ENCODE assay signal across 8 mouse cellular contexts in genomic region chrX:150588023-150588764, GRCm38 (mm10). TPM values are rescaled to one million over a fixed set of nuclear protein-coding genes. Genes with fewer than 3 reads are reported as not detected.
A peak's percentile ranks its signal among the peaks of the same experiment; 100 is the strongest.
DNase-seq lines count a peak whose midpoint lies in the region; ATAC-seq lines count a peak whose summit lies in the region.

Pfkfb1 (plus strand) TSS chrX:150588229.

- no peaks in the 10 kb centered on the region for H3K9me3 ChIP-seq in hindbrain, embryonic 10.5 days

- peak; percentile 84 for DNase-seq in MN1 (ENCODE audit: low spot score)
- DNase-seq in cerebellum, adult 9-10 months = peak; percentile 75
- DNase-seq in hindbrain, embryonic 10.5 days (ENCODE audit: low spot score) = peak; percentile 72
- DNase-seq in layer of hippocampus, postnatal 10 days (ENCODE audit: low spot score in 2 of 2) = peak; percentile 56 to 73
- DNase-seq in lung, postnatal 10 days = peak; percentile 89
- DNase-seq in ovary, postnatal 36 days (ENCODE audit: low spot score) = peak; percentile 79
- peak; percentile 76 for DNase-seq in thymus, postnatal 25 days

- no peaks in the 10 kb centered on the region for H3K4me1 ChIP-seq in hindbrain, embryonic 10.5 days (replicated peaks)

- peak within 1 kb of the TSS; percentile 56 for H3K4me3 ChIP-seq in hindbrain, embryonic 10.5 days

- peak within 1 kb of the TSS; percentile 88 for H3K27ac ChIP-seq in hindbrain, embryonic 10.5 days

- H3K27me3 ChIP-seq in hindbrain, embryonic 10.5 days (ENCODE audit: insufficient read depth, poor library complexity, severe bottlenecking) = no peaks in the 10 kb centered on the region

- H3K36me3 ChIP-seq in hindbrain, embryonic 10.5 days = peaks cover 21% of the 10 kb centered on the region

- ATAC-seq in frontal cortex, adult (ENCODE audit: low TSS enrichment) = peak; percentile 100

- WGBS in hindbrain, embryonic 10.5 days = 17% methylated on average over 35 of the region's 35 CpGs

RNA-seq across cellular contexts. Expression of gene Pfkfb1, which starts in this region (rescaled TPM):
- 5.7 and 8.1 TPM in 2 replicates for polyA plus RNA-seq in hindbrain, embryonic 10.5 days (2016; fragmentation: Nextera tagmentation; extraction: Ambion mirVana)
- 1 to 10 TPM; 3.0 to 3.5 TPM for total RNA-seq in layer of hippocampus, postnatal 10 days (2021)

Comparison
In these comparisons a context has a peak if more than half of its experiments do, and no peak if none do; other contexts are left out.
1. Peak in every context shown above with its lines: DNase-seq, ATAC-seq, H3K4me3 ChIP-seq and H3K27ac ChIP-seq.